Mouse (Mus musculus) heart, adult 2 months (tissue): ENCODE results near the gene Pkp1. TPM values are rescaled to one million over a fixed set of nuclear protein-coding genes. Genes with fewer than 3 reads are reported as not detected.

Experiments
- DNase-seq, 2 experiments: peaks; one replicate each; pipeline ENCODE4 v3.0.0; 2021
- H3K27ac ChIP-seq: fragments of 200-600 bp; 2 replicates; pipeline ENCODE4 v1.8.1; 2022
- H3K27me3 ChIP-seq: fragments of 200-500 bp; 2 replicates; pipeline ENCODE4 v1.6.1; 2012; ENCODE audit warnings: mild to moderate bottlenecking, low read length, inconsistent platforms, mixed read lengths; ENCODE audit not compliant: control insufficient read depth, insufficient read depth
- H3K36me3 ChIP-seq: fragments of 200-500 bp; 2 replicates; pipeline ENCODE4 v1.6.1; 2012; ENCODE audit warnings: low read length, inconsistent platforms; ENCODE audit not compliant: control insufficient read depth, insufficient read depth
- H3K4me1 ChIP-seq: fragments of 200-500 bp; 2 replicates; pipeline ENCODE4 v1.6.1; 2011; ENCODE audit warnings: low read length; ENCODE audit not compliant: control insufficient read depth, insufficient read depth
- H3K4me3 ChIP-seq: fragments of 200-600 bp; 2 replicates; pipeline ENCODE4 v1.8.1; 2022
- H3K79me2 ChIP-seq: fragments of 200-500 bp; replicated peaks from 2 replicates; pipeline ENCODE4 v1.6.1; 2012; ENCODE audit warnings: mild to moderate bottlenecking, inconsistent platforms, low read length, moderate library complexity, mixed read lengths; ENCODE audit not compliant: control insufficient read depth, insufficient read depth
- H3K9ac ChIP-seq: fragments of 200-500 bp; 2 replicates; pipeline ENCODE4 v1.6.1; 2012; ENCODE audit warnings: low read depth, mild to moderate bottlenecking, control low read depth, inconsistent platforms, low read length, mixed read lengths
- CTCF ChIP-seq: fragments of 200-600 bp; IDR thresholded peaks from 2 replicates; pipeline ENCODE4 v1.8.1; 2022; ENCODE audit warnings: antibody characterized with exemption, mild to moderate bottlenecking, moderate library complexity
- EP300 ChIP-seq: fragments of 200-500 bp; IDR thresholded peaks from 2 replicates; pipeline ENCODE4 v1.6.1; 2011; ENCODE audit warnings: low read depth, low read length, control low read depth; ENCODE audit not compliant: insufficient read depth
- POLR2A ChIP-seq: fragments of 200-500 bp; IDR thresholded peaks from 2 replicates; pipeline ENCODE4 v1.6.1; 2011; ENCODE audit warnings: mild to moderate bottlenecking, low read depth, low read length, control low read depth; ENCODE audit not compliant: insufficient read depth
- WGBS: fragments of 180-500 bp; shearing (Covaris S2); methylation state at CpG from one replicate; pipeline ENCODE4 v1.1.7; 2018; 5-methylcytosine and 5-hydroxymethylcytosine counted together
- intact Hi-C: fragments of 180-260 bp; cut with DNase I; formaldehyde crosslinking; loops from one replicate; pipeline ENCODE4 v1.15.1; 2025
- polyA plus RNA-seq: library from polyadenylated mRNA; depleted of rRNA; stranded (reverse); fragments of >200 nt; gene quantifications from 2 replicates; pipeline ENCODE4 v1.2.3, GENCODE M21; 2012
- total RNA-seq, 2 experiments: library from RNA; stranded (reverse); gene quantifications; 2 replicates each; pipeline ENCODE4 v1.2.3; 2021

The Pkp1 gene
- total and polyA plus RNA-seq, 3 experiments = 0.16 TPM; not detected in 2

DNA sequence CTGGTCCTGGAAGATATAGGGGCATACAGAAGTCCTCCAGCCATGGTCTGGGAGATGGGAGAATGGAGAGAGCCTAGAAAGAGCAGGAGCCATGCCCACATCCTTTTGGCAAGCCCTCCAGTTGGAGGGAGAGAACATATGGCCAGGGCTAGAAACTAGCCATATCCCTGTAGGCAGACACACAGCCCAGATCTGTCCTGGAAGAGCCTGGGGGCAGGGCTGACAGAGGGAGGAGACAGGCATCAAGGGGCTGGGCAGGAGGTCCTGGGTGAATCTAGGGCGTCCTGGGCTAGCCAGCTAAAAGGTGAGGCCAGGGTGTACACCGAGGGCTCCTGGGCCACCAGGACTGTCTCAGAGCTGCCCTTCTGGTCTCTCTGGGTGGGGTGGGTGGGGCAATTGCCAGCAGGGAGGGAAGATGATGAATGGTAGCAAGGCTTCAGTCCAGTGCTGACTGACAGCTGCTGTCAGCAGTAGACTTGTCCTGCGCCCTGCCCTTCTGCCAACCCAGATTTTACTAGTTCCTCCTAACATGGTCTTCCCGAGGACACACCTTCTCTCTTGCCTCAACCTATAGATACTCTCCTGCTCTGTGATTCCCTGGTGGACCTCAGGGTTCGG is 5.5 kb upstream of the Pkp1 start:
- Histone ChIP-seq H3K4me1 (no peaks in the 10 kb centered on the region), H3K79me2 (no peaks in the 10 kb centered on the region), H3K9ac (no peak overlapping the region), H3K36me3 (no peaks in the 10 kb centered on the region), H3K27ac (no peak overlapping the region), H3K27me3 (no peaks in the 10 kb centered on the region; the same call in 1 of the 2 replicates), H3K4me3 (no peak overlapping the region)
- WGBS = 64% methylated on average over 4 of the region's 5 CpGs
- intact Hi-C loops = no loop called here
- no peak for TF ChIP-seq EP300
- DNase-seq = no peak

DNA sequence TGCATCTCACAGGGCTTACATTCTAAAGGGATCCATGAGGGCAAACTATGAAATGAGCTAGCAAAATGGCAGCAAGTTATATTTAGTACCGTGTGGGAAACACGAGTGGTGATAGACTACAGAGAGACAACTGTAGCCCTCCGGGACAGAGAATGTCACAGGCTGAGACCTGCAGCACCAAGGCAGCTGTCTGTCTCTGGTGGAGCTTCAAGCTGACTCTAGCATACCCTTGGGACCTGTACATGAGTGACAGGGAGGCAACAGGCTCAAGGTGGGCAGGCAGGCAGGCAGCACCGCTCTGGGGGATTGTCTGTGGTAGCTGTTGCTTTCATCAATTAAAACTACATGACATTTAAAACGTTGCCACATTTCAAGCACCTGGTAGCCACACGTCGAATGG is 4.2 kb upstream of the Pkp1 start:
- WGBS = 56% methylated on average over 7 of the region's 7 CpGs
- DNase-seq = no peak
- no peaks in the 10 kb centered on the region for H3K36me3 ChIP-seq
- no peak overlapping the region for H3K9ac ChIP-seq
- no peaks in the 10 kb centered on the region for H3K79me2 ChIP-seq
- no peak overlapping the region for H3K4me3 ChIP-seq
- no peaks in the 10 kb centered on the region for H3K4me1 ChIP-seq
- H3K27ac ChIP-seq = no peak overlapping the region
- intact Hi-C loops = no loop called here
- H3K27me3 ChIP-seq = peaks cover 8% of the 10 kb centered on the region
- TF ChIP-seq CTCF = no peak
- no peak for TF ChIP-seq POLR2A

DNA sequence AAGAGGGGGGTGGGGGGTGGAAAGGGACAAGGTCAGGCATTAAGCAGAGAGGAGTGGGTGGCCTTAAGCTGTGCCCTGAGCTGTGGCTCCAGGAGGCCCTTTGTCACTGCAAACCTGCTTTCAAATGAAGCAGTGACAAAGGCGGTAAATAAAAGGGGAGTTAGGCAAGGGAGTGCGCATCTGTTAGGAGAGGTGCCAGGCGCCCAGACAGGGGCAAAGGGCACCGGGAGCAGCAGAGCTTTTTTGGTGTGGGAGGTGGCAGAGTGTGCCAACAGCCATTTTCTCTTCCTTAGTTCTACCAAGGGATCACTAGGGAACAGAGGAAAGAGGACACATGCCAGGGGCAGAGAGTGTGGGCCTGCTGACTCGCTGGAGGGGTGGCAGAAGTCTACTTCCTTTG is 1.8 kb downstream of the Pkp1 start:
- no peaks in the 10 kb centered on the region for H3K79me2 ChIP-seq
- no peaks in the 10 kb centered on the region for H3K4me1 ChIP-seq
- DNase-seq = no peak
- no peak overlapping the region for H3K9ac ChIP-seq
- WGBS = 25% methylated on average over 5 of the region's 5 CpGs
- H3K27me3 ChIP-seq = peaks cover 8% of the 10 kb centered on the region
- H3K4me3 ChIP-seq = no peak overlapping the region
- intact Hi-C loops = no loop called here
- no peaks in the 10 kb centered on the region for H3K36me3 ChIP-seq
- no peak for TF ChIP-seq EP300
- no peak for TF ChIP-seq POLR2A
- no peak for TF ChIP-seq CTCF
- H3K27ac ChIP-seq = no peak overlapping the region

DNA sequence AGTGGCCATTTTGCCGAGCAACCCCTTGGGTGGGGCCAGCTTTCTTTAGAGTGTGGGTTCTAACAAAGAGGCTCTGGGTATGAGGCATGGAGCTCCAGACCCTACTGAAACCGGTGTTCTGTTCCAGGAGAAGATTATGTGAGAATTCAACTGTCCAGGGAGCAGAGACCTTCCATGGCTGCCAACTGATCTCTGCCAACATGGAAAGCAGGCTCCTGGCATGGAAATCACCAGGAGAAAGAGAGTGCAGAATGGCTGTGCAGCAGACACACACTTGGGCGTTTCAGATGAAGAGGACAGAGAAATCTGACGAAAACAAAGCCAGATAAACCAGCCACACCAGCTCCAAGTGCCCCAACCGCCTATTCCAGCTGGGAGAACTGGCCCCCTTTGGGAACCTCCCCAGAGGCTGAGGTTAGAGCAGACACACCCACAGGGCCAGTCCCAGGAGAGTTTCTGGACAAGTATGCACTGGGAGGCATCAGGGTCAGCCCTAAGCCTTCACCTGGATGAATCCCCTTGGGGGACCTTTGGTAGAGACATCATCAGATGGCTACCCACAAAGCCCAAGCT is 2.4 kb downstream of the Pkp1 start:
- Histone ChIP-seq H3K4me3 (no peak overlapping the region), H3K9ac (no peak overlapping the region), H3K79me2 (no peaks in the 10 kb centered on the region), H3K4me1 (no peaks in the 10 kb centered on the region), H3K27me3 (peaks cover 8% of the 10 kb centered on the region), H3K36me3 (no peaks in the 10 kb centered on the region), H3K27ac (no peak overlapping the region)
- intact Hi-C loops = no loop called here
- WGBS = 29% methylated on average over 5 of the region's 5 CpGs
- TF ChIP-seq POLR2A = no peak
- no peak for TF ChIP-seq EP300
- TF ChIP-seq CTCF = no peak
- no peak for DNase-seq

DNA sequence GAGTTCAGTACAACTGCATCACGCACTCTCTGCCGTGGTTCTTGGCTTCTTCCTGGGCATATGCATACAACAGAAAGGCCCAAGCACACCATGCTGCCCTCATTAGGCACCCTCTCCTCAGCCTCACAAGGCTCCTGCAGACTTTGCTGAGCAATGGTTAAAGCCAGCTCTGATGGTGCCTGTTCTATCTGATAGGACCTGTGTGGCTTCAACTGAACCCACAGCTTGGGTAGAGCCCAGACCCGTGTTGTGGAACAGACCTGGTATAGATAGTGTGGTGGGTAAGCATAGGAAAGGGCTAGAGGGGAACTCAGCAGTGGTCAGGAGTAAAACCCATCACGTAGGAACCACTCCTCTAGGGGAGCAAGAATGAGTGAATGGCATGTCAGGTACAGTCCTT is 5.3 kb downstream of the Pkp1 start:
- H3K4me1 ChIP-seq = no peaks in the 10 kb centered on the region
- H3K4me3 ChIP-seq = no peak overlapping the region
- H3K27ac ChIP-seq = no peak overlapping the region
- H3K79me2 ChIP-seq = no peaks in the 10 kb centered on the region
- H3K27me3 ChIP-seq = peaks cover 3% of the 10 kb centered on the region
- no peaks in the 10 kb centered on the region for H3K36me3 ChIP-seq
- no peak for DNase-seq
- intact Hi-C loops = no loop called here
- TF ChIP-seq EP300 = no peak
- no peak for TF ChIP-seq CTCF
- H3K9ac ChIP-seq = no peak overlapping the region
- WGBS = 73% methylated on average over 4 of the region's 4 CpGs

DNA sequence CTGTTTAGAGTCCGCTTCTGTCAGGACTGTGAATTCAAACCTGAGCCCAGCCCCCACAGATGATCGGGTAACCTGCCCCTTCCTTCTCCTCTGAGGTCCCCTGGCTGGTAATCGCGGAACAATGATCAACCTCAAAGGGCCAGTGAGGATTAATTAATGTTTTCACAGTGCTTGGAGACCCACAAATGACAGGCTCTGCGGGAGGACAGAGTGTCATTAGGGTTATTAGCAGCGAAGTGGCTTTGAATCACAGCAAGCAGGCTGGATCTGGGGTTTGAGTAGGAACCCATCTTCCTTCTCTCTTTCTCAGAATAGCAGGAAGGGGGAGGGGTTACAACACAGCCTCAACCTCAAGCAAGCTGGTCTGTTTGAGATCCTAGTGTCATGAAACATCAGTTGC is 9.6 kb downstream of the Pkp1 start:
- Histone ChIP-seq H3K9ac (no peak overlapping the region), H3K4me1 (no peaks in the 10 kb centered on the region), H3K79me2 (no peaks in the 10 kb centered on the region), H3K27me3 (no peaks in the 10 kb centered on the region), H3K36me3 (no peaks in the 10 kb centered on the region), H3K27ac (no peak overlapping the region), H3K4me3 (no peak overlapping the region)
- DNase-seq = no peak
- intact Hi-C loops = no loop called here
- WGBS = 35% methylated on average over 6 of the region's 6 CpGs
- TF ChIP-seq POLR2A (no peak), CTCF (no peak), EP300 (no peak)
